Mouse (Mus musculus): ENCODE results near the gene Gm7879.

DNA sequence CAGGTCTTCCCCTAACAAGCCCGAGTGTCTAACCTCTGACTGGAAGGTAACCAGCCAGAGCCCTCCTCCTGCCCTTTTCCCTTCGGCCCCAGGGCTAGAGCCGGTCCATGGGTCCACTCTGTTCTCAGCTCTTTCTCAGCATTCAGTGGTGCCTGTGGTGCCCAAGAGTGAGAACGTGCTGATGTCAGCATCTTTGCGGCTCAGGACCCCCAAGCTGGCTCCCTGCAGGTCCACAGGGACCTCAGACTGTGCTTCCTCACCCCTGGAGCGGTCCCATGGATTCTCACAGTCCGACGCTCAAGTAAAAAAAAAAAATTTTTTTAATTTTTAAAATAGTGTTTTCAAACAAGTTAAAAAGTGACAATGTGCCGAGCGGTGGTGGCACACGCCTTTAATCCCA is 8.9 kb downstream of the Gm7879 start:
- TF ChIP-seq GATA1 (IDR thresholded peaks at IDR 0.05; ENCODE audit: borderline replicate concordance, low read length) (no peak), CTCF (IDR thresholded peaks at IDR 0.05; ENCODE audit: low read depth, low read length) (no peak), TAL1 (conservative IDR thresholded peaks at IDR 0.05; ENCODE audit: low read depth, low read length) (no peak), GATA2 (IDR thresholded peaks at IDR 0.05; ENCODE audit: borderline replicate concordance, low read depth, low read length) (no peak)
